Mouse (Mus musculus) activated CD4-positive, CD25-positive, alpha-beta regulatory T cell, adult 4 months (primary cell): ENCODE measurements around the gene Cdc25b. TPM values are rescaled to one million over a fixed set of nuclear protein-coding genes. Genes with fewer than 3 reads are reported as not detected.

Experiments
- ATAC-seq: one replicate; pipeline ENCODE4 v1.8.0; 2017
- polyA plus RNA-seq, 2 experiments: library from polyadenylated mRNA; unstranded; fragments of 100-300 nt; shearing (Covaris generic); gene quantifications; one replicate each; pipeline ENCODE4 v1.2.1; 2017

Gene Cdc25b
- polyA plus RNA-seq, 2 experiments from 2014 or later, result 90.4 to 96.2 TPM

GRCm38 (mm10) chr2:131232558-131232957 is 45.8 kb downstream of the Cdc25b start:
- ATAC-seq, result no peak

GRCm38 (mm10) chr2:131233307-131234126 is 46.8 kb downstream of the Cdc25b start, which contains the start of gene Mavs:
Gene Mavs (plus strand): TSS chr2:131234063.
- ATAC-seq, result peak; percentile 99

GRCm38 (mm10) chr2:131234127-131234650 is 47.4 kb downstream of the Cdc25b start:
- ATAC-seq, result peak; percentile 2

GRCm38 (mm10) chr2:131234970-131235635 is 48.4 kb downstream of the Cdc25b start:
- no peak for ATAC-seq

- ATAC-seq, result no peak
These were observed 55.4 kb downstream of the Cdc25b start for GRCm38 (mm10) chr2:131242180-131242579.

- ATAC-seq, result no peak
These were observed 56.2 kb downstream of the Cdc25b start for GRCm38 (mm10) chr2:131242929-131243328.

Other genes with a start within 250 kb of the Cdc25b start
- gene Gfra4, start 143.9 kb upstream of the Cdc25b start, polyA plus RNA-seq, result not detected
- not detected for gene Adam33, start 123.1 kb upstream of the Cdc25b start, polyA plus RNA-seq
- gene Siglec1, start 100.2 kb upstream of the Cdc25b start, polyA plus RNA-seq, result not detected
- gene Hspa12b, start 59.7 kb upstream of the Cdc25b start, polyA plus RNA-seq, result under 1 TPM; 0.13 to 0.19 TPM
- not detected for gene Gm11037, start 53.5 kb upstream of the Cdc25b start, polyA plus RNA-seq
- gene 1700037H04Rik, start 26.9 kb upstream of the Cdc25b start, polyA plus RNA-seq, result 10 to 100 TPM; 37.7 to 47.8 TPM
- 1 to 10 TPM; 3.0 to 3.1 TPM for gene Cenpb, start 6.9 kb upstream of the Cdc25b start, polyA plus RNA-seq
- gene Spef1, start 333 bp downstream of the Cdc25b start, polyA plus RNA-seq, result 1 to 10 TPM in 1 of 2 experiments, not detected in 1; 1.3 TPM
- 10 to 100 TPM; 14.8 to 23.9 TPM for gene Ap5s1, start 20.1 kb downstream of the Cdc25b start, polyA plus RNA-seq
- gene Mavs, start 47.1 kb downstream of the Cdc25b start, polyA plus RNA-seq, result 10 to 100 TPM; 18.8 to 20.4 TPM
- gene Pank2, start 75.5 kb downstream of the Cdc25b start, polyA plus RNA-seq, result 10 to 100 TPM in 1 of 2 experiments, 1 to 10 TPM in 1; 7.6 to 11.9 TPM
- under 1 TPM; 0.47 to 0.94 TPM for gene Rnf24, start 165.9 kb downstream of the Cdc25b start, polyA plus RNA-seq